Mouse (Mus musculus) hindbrain, embryonic 12.5 days (tissue): Measurements from ENCODE around the gene Gm11939. TPM values are rescaled to one million over a fixed set of nuclear protein-coding genes. Genes with fewer than 3 reads are reported as not detected.
"Not testable (repeated sequence)": the region's sequence is repeated elsewhere in the genome, so short reads cannot be mapped to it uniquely, and the experiment has no call there.

Experiments used
- ATAC-seq: fragments of 200-750 bp; cut with Nextera tagmentation; 2 replicates; pipeline ENCODE4 v1.8.0; 2017; ENCODE audit warnings: moderate TSS enrichment; ENCODE audit not compliant: low FRiP score
- H3K27ac ChIP-seq: fragments of 300-500 bp; sonication (generic); 2 replicates; pipeline ENCODE4 v1.5.1; 2016; ENCODE audit warnings: mild to moderate bottlenecking
- H3K27me3 ChIP-seq: fragments of 300-500 bp; sonication (generic); 2 replicates; pipeline ENCODE4 v1.6.1; 2016; ENCODE audit warnings: mild to moderate bottlenecking
- H3K36me3 ChIP-seq: fragments of 300-500 bp; sonication (generic); 2 replicates; pipeline ENCODE4 v1.6.1; 2016; ENCODE audit warnings: mild to moderate bottlenecking
- H3K4me1 ChIP-seq: fragments of 300-500 bp; sonication (generic); 2 replicates; pipeline ENCODE4 v1.6.1; 2016
- H3K4me2 ChIP-seq: fragments of 300-500 bp; sonication (generic); replicated peaks from 2 replicates; pipeline ENCODE4 v1.6.1; 2016; ENCODE audit warnings: mild to moderate bottlenecking
- H3K4me3 ChIP-seq: fragments of 300-500 bp; sonication (generic); 2 replicates; pipeline ENCODE4 v1.5.1; 2016; ENCODE audit warnings: mild to moderate bottlenecking
- H3K9ac ChIP-seq: fragments of 300-500 bp; sonication (generic); 2 replicates; pipeline ENCODE4 v1.6.1; 2016; ENCODE audit warnings: mild to moderate bottlenecking, moderate library complexity
- H3K9me3 ChIP-seq: fragments of 300-500 bp; sonication (generic); replicated peaks from 2 replicates; pipeline ENCODE4 v1.6.1; 2016; ENCODE audit warnings: mild to moderate bottlenecking
- WGBS: fragments of 180-500 bp; shearing (Covaris S2); methylation state at CpG from one replicate; pipeline ENCODE4 v1.1.7; 2016; 5-methylcytosine and 5-hydroxymethylcytosine counted together
- polyA plus RNA-seq: library from polyadenylated mRNA; unstranded; fragments of >200 nt; fragmentation: Nextera tagmentation; extraction: Ambion mirVana; gene quantifications from 2 replicates; pipeline ENCODE4 v1.2.1, GENCODE M21; 2016

Gene Gm11939
- polyA plus RNA-seq = not detected in 2 replicates

GRCm38 (mm10) chr11:99559366-99559765 lies at the start of gene Gm11939:
Gm11939 (minus strand) TSS chr11:99559466.
- Histone ChIP-seq H3K9me3 (no peaks in the 10 kb centered on the region), H3K4me2 (no peak within 1 kb of the TSS), H3K4me1 (no peaks in the 10 kb centered on the region), H3K4me3 (no peak within 1 kb of the TSS), H3K27ac (no peak within 1 kb of the TSS), H3K9ac (no peak within 1 kb of the TSS), H3K36me3 (no peaks in the 10 kb centered on the region), H3K27me3 (no peaks in the 10 kb centered on the region)
- no peak for ATAC-seq
- WGBS = 93% methylated on average over 9 of the region's 9 CpGs

- H3K4me2 ChIP-seq, ATAC-seq, H3K9me3 ChIP-seq, H3K9ac ChIP-seq, H3K4me1 ChIP-seq, H3K36me3 ChIP-seq, H3K4me3 ChIP-seq, H3K27me3 ChIP-seq, H3K27ac ChIP-seq: not testable (repeated sequence)
- WGBS = 73% methylated on average over 1 of the region's 1 CpGs
Measured at GRCm38 (mm10) chr11:99603208-99603607, 43.9 kb upstream of the Gm11939 start, which contains the start of gene Gm11938. Gm11938 (minus strand) TSS chr11:99603308.

GRCm38 (mm10) chr11:99597742-99598141 lies 38.5 kb upstream of the Gm11939 start, which contains the start of gene Krtap9-3:
Krtap9-3 (minus strand) TSS chr11:99598105.
- ATAC-seq, H3K27ac ChIP-seq, H3K36me3 ChIP-seq, H3K27me3 ChIP-seq, H3K4me2 ChIP-seq, H3K4me1 ChIP-seq, H3K9ac ChIP-seq, H3K4me3 ChIP-seq, H3K9me3 ChIP-seq: not testable (repeated sequence)
- 78% methylated on average over 6 of the region's 6 CpGs for WGBS

GRCm38 (mm10) chr11:99590981-99591380 lies 31.7 kb upstream of the Gm11939 start, which contains the start of gene Krtap1-3:
Krtap1-3 (minus strand) TSS chr11:99591339.
- H3K4me2 ChIP-seq = no peak within 1 kb of the TSS
- H3K4me1 ChIP-seq = no peaks in the 10 kb centered on the region
- ATAC-seq = no peak
- no peaks in the 10 kb centered on the region for H3K9me3 ChIP-seq
- no peaks in the 10 kb centered on the region for H3K27me3 ChIP-seq
- 87% methylated on average over 6 of the region's 6 CpGs for WGBS
- no peak within 1 kb of the TSS for H3K9ac ChIP-seq
- no peaks in the 10 kb centered on the region for H3K36me3 ChIP-seq
- H3K27ac ChIP-seq = no peak within 1 kb of the TSS
- no peak within 1 kb of the TSS for H3K4me3 ChIP-seq

- Histone ChIP-seq H3K4me2 (no peak overlapping the region), H3K9ac (no peak overlapping the region), H3K27me3 (no peaks in the 10 kb centered on the region), H3K9me3 (no peaks in the 10 kb centered on the region), H3K27ac (no peak overlapping the region), H3K4me3 (no peak overlapping the region), H3K4me1 (no peaks in the 10 kb centered on the region), H3K36me3 (no peaks in the 10 kb centered on the region)
- ATAC-seq = no peak
- WGBS = 95% methylated on average over 7 of the region's 7 CpGs
Measured at GRCm38 (mm10) chr11:99585096-99585495, 25.8 kb upstream of the Gm11939 start.

- no peak for ATAC-seq
- no peaks in the 10 kb centered on the region for H3K27me3 ChIP-seq
- H3K4me3 ChIP-seq = no peak within 1 kb of the TSS
- H3K4me1 ChIP-seq = no peaks in the 10 kb centered on the region
- 62% methylated on average over 5 of the region's 5 CpGs for WGBS
- no peak within 1 kb of the TSS for H3K9ac ChIP-seq
- no peak within 1 kb of the TSS for H3K4me2 ChIP-seq
- no peak within 1 kb of the TSS for H3K27ac ChIP-seq
- H3K9me3 ChIP-seq = no peaks in the 10 kb centered on the region
- H3K36me3 ChIP-seq = no peaks in the 10 kb centered on the region
Measured at GRCm38 (mm10) chr11:99583245-99583704, 24.0 kb upstream of the Gm11939 start, which contains the start of gene Krtap1-4. Krtap1-4 (minus strand) TSS chr11:99583654.

GRCm38 (mm10) chr11:99581564-99581963 lies 22.3 kb upstream of the Gm11939 start:
- ATAC-seq = no peak
- no peaks in the 10 kb centered on the region for H3K36me3 ChIP-seq
- no peaks in the 10 kb centered on the region for H3K27me3 ChIP-seq
- no peaks in the 10 kb centered on the region for H3K4me1 ChIP-seq
- H3K27ac ChIP-seq = no peak overlapping the region
- WGBS = 90% methylated on average over 6 of the region's 6 CpGs
- H3K9me3 ChIP-seq = no peaks in the 10 kb centered on the region
- H3K4me3 ChIP-seq = no peak overlapping the region
- H3K9ac ChIP-seq = no peak overlapping the region
- no peak overlapping the region for H3K4me2 ChIP-seq

GRCm38 (mm10) chr11:99581051-99581450 lies 21.8 kb upstream of the Gm11939 start:
- H3K9ac ChIP-seq = no peak overlapping the region
- no peaks in the 10 kb centered on the region for H3K27me3 ChIP-seq
- no peak overlapping the region for H3K27ac ChIP-seq
- H3K9me3 ChIP-seq = no peaks in the 10 kb centered on the region
- H3K4me3 ChIP-seq = no peak overlapping the region
- H3K36me3 ChIP-seq = no peaks in the 10 kb centered on the region
- no peaks in the 10 kb centered on the region for H3K4me1 ChIP-seq
- ATAC-seq = no peak
- H3K4me2 ChIP-seq = no peak overlapping the region
- WGBS = 95% methylated on average over 5 of the region's 5 CpGs

- Histone ChIP-seq H3K4me2 (no peak within 1 kb of the TSS), H3K27ac (no peak within 1 kb of the TSS), H3K27me3 (no peaks in the 10 kb centered on the region), H3K36me3 (no peaks in the 10 kb centered on the region), H3K9me3 (no peaks in the 10 kb centered on the region), H3K4me1 (no peaks in the 10 kb centered on the region), H3K4me3 (no peak within 1 kb of the TSS), H3K9ac (no peak within 1 kb of the TSS)
- 90% methylated on average over 6 of the region's 6 CpGs for WGBS
- no peak for ATAC-seq
Measured at GRCm38 (mm10) chr11:99580636-99581035, 21.4 kb upstream of the Gm11939 start, which contains the start of gene Krtap1-5. Krtap1-5 (minus strand) TSS chr11:99581016.

- WGBS = 11% methylated on average over 7 of the region's 7 CpGs
- no peaks in the 10 kb centered on the region for H3K36me3 ChIP-seq
- peak overlapping the region; percentile 44 for H3K4me2 ChIP-seq
- H3K27ac ChIP-seq = no peak overlapping the region
- H3K9ac ChIP-seq = no peak overlapping the region
- H3K4me1 ChIP-seq = no peaks in the 10 kb centered on the region
- H3K9me3 ChIP-seq = no peaks in the 10 kb centered on the region
- H3K27me3 ChIP-seq = no peaks in the 10 kb centered on the region
- no peak overlapping the region for H3K4me3 ChIP-seq
- ATAC-seq = peak; percentile 66; the same call in 1 of the 2 replicates
Measured at GRCm38 (mm10) chr11:99574106-99574505, 14.8 kb upstream of the Gm11939 start.

GRCm38 (mm10) chr11:99573164-99573563 lies 13.9 kb upstream of the Gm11939 start:
- H3K9me3 ChIP-seq = no peaks in the 10 kb centered on the region
- no peak for ATAC-seq
- no peaks in the 10 kb centered on the region for H3K4me1 ChIP-seq
- no peak overlapping the region for H3K4me3 ChIP-seq
- no peaks in the 10 kb centered on the region for H3K36me3 ChIP-seq
- WGBS = 43% methylated on average over 4 of the region's 4 CpGs
- no peak overlapping the region for H3K27ac ChIP-seq
- H3K27me3 ChIP-seq = no peaks in the 10 kb centered on the region
- H3K9ac ChIP-seq = no peak overlapping the region
- H3K4me2 ChIP-seq = no peak overlapping the region

GRCm38 (mm10) chr11:99566530-99566929 lies 7.3 kb upstream of the Gm11939 start, which contains the start of gene Krtap3-1:
Krtap3-1 (minus strand) TSS chr11:99566630.
- ATAC-seq = no peak
- no peak within 1 kb of the TSS for H3K9ac ChIP-seq
- H3K4me1 ChIP-seq = no peaks in the 10 kb centered on the region
- no peaks in the 10 kb centered on the region for H3K36me3 ChIP-seq
- no peaks in the 10 kb centered on the region for H3K27me3 ChIP-seq
- no peak within 1 kb of the TSS for H3K4me2 ChIP-seq
- no peaks in the 10 kb centered on the region for H3K9me3 ChIP-seq
- WGBS = 94% methylated on average over 7 of the region's 7 CpGs
- H3K4me3 ChIP-seq = no peak within 1 kb of the TSS
- H3K27ac ChIP-seq = no peak within 1 kb of the TSS

GRCm38 (mm10) chr11:99562580-99562979 lies 3.3 kb upstream of the Gm11939 start:
- Histone ChIP-seq H3K36me3 (no peaks in the 10 kb centered on the region), H3K4me1 (no peaks in the 10 kb centered on the region), H3K9me3 (no peaks in the 10 kb centered on the region), H3K4me3 (no peak overlapping the region), H3K27me3 (no peaks in the 10 kb centered on the region), H3K4me2 (no peak overlapping the region), H3K27ac (no peak overlapping the region), H3K9ac (no peak overlapping the region)
- no peak for ATAC-seq
- 82% methylated on average over 6 of the region's 6 CpGs for WGBS
